Mouse (Mus musculus) kidney, adult 2 months (tissue): ENCODE results near the gene Fdps.

Experiments
- CTCF ChIP-seq: fragments of 200-500 bp; conservative IDR thresholded peaks from 2 replicates; pipeline ENCODE4 v1.5.1; 2011; ENCODE audit warnings: low read depth, mild to moderate bottlenecking, control low read depth, low read length, moderate library complexity, mixed read lengths; ENCODE audit not compliant: insufficient read depth, insufficient read length
- POLR2A ChIP-seq: fragments of 200-500 bp; IDR thresholded peaks from one replicate; pipeline ENCODE4 v1.6.1; 2011; ENCODE audit warnings: low read depth, low read length, control low read depth

DNA sequence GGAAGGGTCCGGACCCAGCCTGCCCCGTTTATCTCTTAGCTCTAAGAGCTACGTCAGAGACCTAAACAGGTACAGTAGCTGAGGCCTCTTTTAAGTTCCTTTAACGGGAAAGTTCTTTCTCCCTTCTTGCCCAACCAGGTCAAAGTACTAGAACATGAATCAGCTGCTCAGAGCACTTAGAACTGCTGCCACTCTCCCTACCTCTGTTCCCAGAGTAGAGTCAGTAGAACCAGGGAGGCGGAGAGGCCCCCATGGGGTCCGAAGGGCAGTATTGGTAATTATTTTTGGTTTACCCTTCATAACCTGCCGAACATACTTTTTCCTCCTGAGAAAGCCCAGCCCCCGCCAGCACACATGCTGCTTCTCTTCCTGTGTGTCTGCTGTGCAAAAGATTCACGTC lies 24.4 kb downstream of the Fdps start:
- TF ChIP-seq CTCF (no peak), POLR2A (no peak)
